9 mouse cellular contexts compared by ENCODE assay signal in the genomic region with DNA sequence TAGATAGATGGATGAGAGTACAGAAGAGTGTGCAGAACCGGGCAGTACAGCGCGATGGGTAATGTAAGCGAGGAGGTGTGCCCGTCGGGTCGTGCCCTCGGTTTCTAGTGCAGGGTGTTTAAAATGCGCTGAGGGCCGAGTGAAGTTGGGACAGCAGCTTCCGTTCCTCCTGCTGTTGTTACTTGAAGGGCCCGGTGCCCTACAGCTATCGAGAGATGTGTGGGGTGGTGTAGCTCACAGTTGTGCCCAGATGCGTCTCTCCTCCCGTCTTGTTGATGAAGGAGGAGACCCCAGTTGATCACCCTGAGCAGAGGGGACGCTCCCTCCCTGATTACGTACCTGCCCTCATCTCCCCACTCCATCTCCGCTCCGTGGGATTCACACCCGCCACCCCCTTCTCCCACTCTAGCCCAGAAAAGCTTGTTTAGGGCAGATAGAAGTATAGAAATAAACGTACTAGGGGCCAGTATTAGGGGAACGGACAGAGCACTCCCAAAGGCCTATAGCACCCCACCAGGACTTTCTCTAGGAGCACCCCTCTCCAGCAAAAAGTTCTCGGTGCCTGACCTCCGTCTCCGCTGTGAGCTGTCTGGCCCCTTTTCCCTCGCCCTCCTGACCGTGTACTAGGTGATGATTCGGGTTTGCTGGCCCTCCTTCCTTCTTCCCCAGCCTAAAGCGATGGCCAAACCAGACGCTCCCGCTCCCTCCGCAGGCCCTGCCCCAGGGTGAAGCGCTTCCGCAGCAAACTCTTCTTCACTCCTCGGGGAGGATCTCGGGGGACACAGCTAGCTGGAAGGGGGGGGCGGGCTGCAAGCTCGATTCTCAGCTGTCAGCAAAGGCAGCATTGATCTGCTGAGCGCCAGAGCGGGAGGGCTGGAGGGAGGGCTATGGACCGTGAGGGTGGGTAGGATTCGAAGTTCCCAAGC. TPM values are rescaled to one million over a fixed set of nuclear protein-coding genes. Genes with fewer than 3 reads are reported as not detected.
DNase-seq lines count a peak whose midpoint lies in the region; ATAC-seq and TF ChIP-seq lines count a peak whose summit lies in the region.
"Had no signal": no experiment of that assay in that cellular context is flagged by ENCODE, and none has a peak within 500 bp of the region (broad histone marks: within the 10 kb centered on the region; RNA-seq: fewer than 3 reads in every experiment).

Gene Kcnq4 (minus strand): TSS at position 672 of the 926 bp plus-strand sequence.

- TF ChIP-seq CTCF in cortical plate, adult 2 months (IDR thresholded peaks at IDR 0.05; ENCODE audit: extremely low read depth, insufficient read depth, low read length) = no peak

- no peak for TF ChIP-seq POLR2A in cortical plate, adult 2 months (IDR thresholded peaks at IDR 0.05; ENCODE audit: extremely low read depth, insufficient read depth, low read length)

- H3K36me3 ChIP-seq in heart, embryonic 15.5 days = no peaks in the 10 kb centered on the region
- H3K36me3 ChIP-seq in hindbrain, embryonic 13.5 days = peaks cover 2% of the 10 kb centered on the region; the same call in 1 of the 2 replicates
- H3K36me3 ChIP-seq in midbrain, embryonic 16.5 days (ENCODE audit: control insufficient read depth, insufficient read depth, low read length) = no peaks in the 10 kb centered on the region
- H3K36me3 ChIP-seq: G1E had no signal

- H3K4me2 ChIP-seq in heart, embryonic 15.5 days = peak within 1 kb of the TSS; percentile 100
- H3K4me2 ChIP-seq in hindbrain, embryonic 13.5 days = peak within 1 kb of the TSS; percentile 100
- H3K4me2 ChIP-seq in midbrain, embryonic 16.5 days (ENCODE audit: low read length) = peak within 1 kb of the TSS; percentile 99

- H3K9me3 ChIP-seq in heart, embryonic 15.5 days (replicated peaks) = no peaks in the 10 kb centered on the region
- no peaks in the 10 kb centered on the region for H3K9me3 ChIP-seq in hindbrain, embryonic 13.5 days
- H3K9me3 ChIP-seq in midbrain, embryonic 16.5 days (replicated peaks; ENCODE audit: control insufficient read depth, low read length, poor library complexity, severe bottlenecking) = no peaks in the 10 kb centered on the region

- ATAC-seq in heart, embryonic 15.5 days (replicated peaks; ENCODE audit: insufficient number of reproducible peaks, insufficient read depth, low FRiP score, low read depth) = no peak
- no peak; the same call in 1 of the 2 replicates for ATAC-seq in hindbrain, embryonic 13.5 days (ENCODE audit: low FRiP score)
- ATAC-seq in midbrain, embryonic 16.5 days = peak; percentile 19; the same call in 1 of the 2 replicates

- H3K4me1 ChIP-seq in heart, embryonic 15.5 days (replicated peaks) = peaks cover 27% of the 10 kb centered on the region
- H3K4me1 ChIP-seq in cortical plate, adult 2 months (ENCODE audit: control insufficient read depth, insufficient read depth, low read length) = no peaks in the 10 kb centered on the region
- peaks cover 31% of the 10 kb centered on the region for H3K4me1 ChIP-seq in hindbrain, embryonic 13.5 days (replicated peaks)
- H3K4me1 ChIP-seq in midbrain, embryonic 16.5 days (ENCODE audit: control insufficient read depth, insufficient read depth, low read length) = peaks cover 4% of the 10 kb centered on the region

- no peak within 1 kb of the TSS for H3K27ac ChIP-seq in heart, embryonic 15.5 days
- no peak within 1 kb of the TSS for H3K27ac ChIP-seq in cortical plate, adult 2 months (ENCODE audit: insufficient read depth, low read length)
- no peak within 1 kb of the TSS for H3K27ac ChIP-seq in hindbrain, embryonic 13.5 days
- H3K27ac ChIP-seq in midbrain, embryonic 16.5 days (ENCODE audit: low read length) = no peak within 1 kb of the TSS

- H3K9ac ChIP-seq in heart, embryonic 15.5 days = peak within 1 kb of the TSS; percentile 54
- H3K9ac ChIP-seq in hindbrain, embryonic 13.5 days = peak within 1 kb of the TSS; percentile 76
- peak within 1 kb of the TSS; percentile 66 for H3K9ac ChIP-seq in midbrain, embryonic 16.5 days (ENCODE audit: low read depth, low read length)

- DNase-seq in heart, adult 18-20 months = no peak
- no peak for DNase-seq in spleen, adult 18-20 months
- no peak for DNase-seq in right cerebral cortex, postnatal 36 days (ENCODE audit: low spot score in 2 of 2)
- DNase-seq in cerebellum, adult 11-12 months = no peak

- WGBS in heart, embryonic 15.5 days = 6% methylated on average over 42 of the region's 42 CpGs
- WGBS in hindbrain, embryonic 13.5 days = 2% methylated on average over 42 of the region's 42 CpGs
- 3% methylated on average over 40 of the region's 42 CpGs for WGBS in midbrain, embryonic 16.5 days

- peaks cover 73% of the 10 kb centered on the region for H3K27me3 ChIP-seq in heart, embryonic 15.5 days
- peaks cover 75% of the 10 kb centered on the region for H3K27me3 ChIP-seq in hindbrain, embryonic 13.5 days
- H3K27me3 ChIP-seq in midbrain, embryonic 16.5 days (ENCODE audit: control insufficient read depth, insufficient read depth, low read depth, low read length) = peaks cover 31% of the 10 kb centered on the region

- peak within 1 kb of the TSS; percentile 72 for H3K4me3 ChIP-seq in heart, embryonic 15.5 days
- peak within 1 kb of the TSS; percentile 30; the same call in 1 of the 2 replicates for H3K4me3 ChIP-seq in cortical plate, adult 2 months (ENCODE audit: insufficient read depth, low read length)
- peak within 1 kb of the TSS; percentile 66 for H3K4me3 ChIP-seq in hindbrain, embryonic 13.5 days
- peak within 1 kb of the TSS; percentile 61 for H3K4me3 ChIP-seq in midbrain, embryonic 16.5 days (ENCODE audit: low read depth, low read length)

RNA-seq across cellular contexts. Expression of gene Kcnq4, which starts in this region (rescaled TPM):
- 0.64 and 0.99 TPM in 2 replicates for polyA plus RNA-seq in heart, embryonic 15.5 days (2015; fragmentation: Nextera tagmentation; extraction: Ambion mirVana)
- 1 to 10 TPM; 1.5 to 1.9 TPM for total RNA-seq in heart, adult 18-20 months (2021)
- 10.9 and 11.2 TPM in 2 replicates for polyA plus RNA-seq in cortical plate, adult 2 months (2012; rRNA removed)
- 4.8 and 5.8 TPM in 2 replicates for polyA plus RNA-seq in hindbrain, embryonic 13.5 days (2015; fragmentation: Nextera tagmentation; extraction: Ambion mirVana)
- 5.3 and 5.8 TPM in 2 replicates for polyA plus RNA-seq in midbrain, embryonic 16.5 days (2015; fragmentation: Nextera tagmentation; extraction: Ambion mirVana)
- polyA plus RNA-seq: G1E had no signal
